Mouse (Mus musculus): Measurements from ENCODE around the gene Prkn.

- TF ChIP-seq GATA1 (IDR thresholded peaks at IDR 0.05; ENCODE audit: borderline replicate concordance, low read length) (no peak), FLI1 (IDR thresholded peaks at IDR 0.05; ENCODE audit: low read length) (no peak)
These were observed 1026.0 kb downstream of the Prkn start for GRCm38 (mm10) chr17:11866231-11866630.
